Mouse (Mus musculus): ENCODE results near the gene Bud31. TPM values are rescaled to one million over a fixed set of nuclear protein-coding genes. Genes with fewer than 3 reads are reported as not detected.

The Bud31 gene
- total RNA-seq, 4 experiments from 2014 or later = 70.3 to 76.5 (median 74.1) TPM

Other genes with a start within 250 kb of the Bud31 start
- gene Smurf1, start 174.5 kb upstream of the Bud31 start, total RNA-seq (2022) = 10 to 100 TPM; 32.4 to 38.4 (median 37.2) TPM
- gene Gm4871, start 107.6 kb upstream of the Bud31 start, total RNA-seq (2022) = not detected
- gene 1700018F24Rik, start 97.4 kb upstream of the Bud31 start, total RNA-seq (2022) = not detected
- gene Arpc1a, start 56.5 kb upstream of the Bud31 start, total RNA-seq (2022) = 100 to 1,000 TPM; 213 to 219 (median 216) TPM
- not detected for gene Kpna7, start 56.3 kb upstream of the Bud31 start, total RNA-seq (2022)
- 10 to 100 TPM; 17.4 to 47.4 (median 23.9) TPM for gene Arpc1b, start 26.1 kb upstream of the Bud31 start, total RNA-seq (2022)
- 100 to 1,000 TPM in 1 of 4 experiments, 10 to 100 TPM in 3; 77.5 to 101 (median 86.1) TPM for gene Pdap1, start 124 bp upstream of the Bud31 start, total RNA-seq (2022)
- 10 to 100 TPM; 20.2 to 23.4 (median 21.8) TPM for gene Ptcd1, start 26.7 kb downstream of the Bud31 start, total RNA-seq (2022)
- 10 to 100 TPM; 19.2 to 25.9 (median 22.6) TPM for gene Cpsf4, start 26.9 kb downstream of the Bud31 start, total RNA-seq (2022)
- 100 to 1,000 TPM; 243 to 395 (median 326) TPM for gene Atp5j2, start 51.7 kb downstream of the Bud31 start, total RNA-seq (2022)
- gene Zkscan14, start 61.5 kb downstream of the Bud31 start, total RNA-seq (2022) = 10 to 100 TPM; 13.3 to 14.3 (median 14.0) TPM
- gene Zkscan5, start 64.2 kb downstream of the Bud31 start, total RNA-seq (2022) = 10 to 100 TPM; 10.4 to 12.2 (median 10.9) TPM
- gene Zfp655, start 91.4 kb downstream of the Bud31 start, total RNA-seq (2022) = 10 to 100 TPM; 31.6 to 35.8 (median 31.9) TPM
- gene Zscan25, start 140.1 kb downstream of the Bud31 start, total RNA-seq (2022) = 10 to 100 TPM; 18.5 to 24.1 (median 22.5) TPM
- under 1 TPM; 0.30 to 0.48 (median 0.34) TPM for gene Cyp3a57, start 204.9 kb downstream of the Bud31 start, total RNA-seq (2022)

All from left cerebral cortex, adult 8-10 months (tissue).